In genomic region chr10:9027070-9027807, GRCm38 (mm10) we compare ENCODE assay signal across 28 mouse cellular contexts.
DNase-seq lines count a peak whose midpoint lies in the region; ATAC-seq lines count a peak whose summit lies in the region.
"Had no signal": no experiment of that assay in that cellular context is flagged by ENCODE, and none has a peak within 500 bp of the region (broad histone marks: within the 10 kb centered on the region; RNA-seq: fewer than 3 reads in every experiment).

No protein-coding gene starts in this region.

- no peak overlapping the region for H3K27ac ChIP-seq in hindbrain, embryonic 14.5 days
- no peak overlapping the region for H3K27ac ChIP-seq in kidney, embryonic 15.5 days
- H3K27ac ChIP-seq: embryonic facial prominence, embryonic 12.5 days; forebrain, embryonic 13.5 days; hindbrain, embryonic 12.5 days; limb, embryonic 15.5 days; liver, embryonic 14.5 days; lung, embryonic 15.5 days; midbrain, embryonic 15.5 days; neural tube, embryonic 12.5 days had no signal

- DNase-seq in layer of hippocampus, adult 9-11 months: peak; percentile 27
- DNase-seq in layer of hippocampus, postnatal 10 days (ENCODE audit: low spot score in 2 of 2): no peak
- peak; percentile 31 for DNase-seq in right cerebral cortex, adult 18-20 months
- DNase-seq in right cerebral cortex, postnatal 25 days: no peak
- peak; percentile 11 to 60 for DNase-seq in left cerebral cortex, postnatal 25 days (ENCODE audit: low spot score in 2 of 2)
- DNase-seq in right cerebral cortex, postnatal 14 days: peak; percentile 10
- DNase-seq in hindbrain, embryonic 14.5 days (ENCODE audit: low spot score): no peak
- DNase-seq: adrenal gland, adult 2 months; B cell, adult 2 months; cerebellum, adult 11-12 months; cerebellum, postnatal 10 days; gastrocnemius, postnatal 14 days; heart, adult 18-20 months; heart, postnatal 10 days; kidney, adult 2 months; kidney, postnatal 10 days; spleen, adult 18-20 months had no signal

- no peaks in the 10 kb centered on the region for H3K9me3 ChIP-seq in hindbrain, embryonic 14.5 days (ENCODE audit: control insufficient read depth, low read length)
- no peaks in the 10 kb centered on the region for H3K9me3 ChIP-seq in kidney, embryonic 15.5 days (replicated peaks)
- H3K9me3 ChIP-seq: embryonic facial prominence, embryonic 12.5 days; forebrain, embryonic 13.5 days; hindbrain, embryonic 12.5 days; limb, embryonic 15.5 days; lung, embryonic 15.5 days; midbrain, embryonic 15.5 days; neural tube, embryonic 12.5 days had no signal

- intact Hi-C loops in left cerebral cortex, postnatal 25 days (cut with DNase I): no loop called here

- H3K9ac ChIP-seq in hindbrain, embryonic 14.5 days: no peak overlapping the region
- H3K9ac ChIP-seq in kidney, embryonic 15.5 days: no peak overlapping the region
- H3K9ac ChIP-seq: embryonic facial prominence, embryonic 12.5 days; forebrain, embryonic 13.5 days; heart, embryonic 12.5 days; hindbrain, embryonic 12.5 days; limb, embryonic 15.5 days; liver, embryonic 14.5 days; lung, embryonic 15.5 days; midbrain, embryonic 15.5 days; neural tube, embryonic 12.5 days had no signal

- ATAC-seq in hindbrain, embryonic 14.5 days (ENCODE audit: low FRiP score): no peak
- no peak for ATAC-seq in kidney, embryonic 15.5 days (replicated peaks; ENCODE audit: low FRiP score)
- ATAC-seq: forebrain, embryonic 13.5 days; midbrain, embryonic 15.5 days had no signal

- WGBS in hindbrain, embryonic 14.5 days: 84% methylated on average over 12 of the region's 12 CpGs
- WGBS in kidney, embryonic 15.5 days: 85% methylated on average over 12 of the region's 12 CpGs

- H3K4me1 ChIP-seq in hindbrain, embryonic 14.5 days (replicated peaks; ENCODE audit: control insufficient read depth, insufficient read depth, low read length): no peaks in the 10 kb centered on the region
- H3K4me1 ChIP-seq in kidney, embryonic 15.5 days: no peaks in the 10 kb centered on the region
- H3K4me1 ChIP-seq: embryonic facial prominence, embryonic 12.5 days; forebrain, embryonic 13.5 days; heart, embryonic 12.5 days; hindbrain, embryonic 12.5 days; limb, embryonic 15.5 days; lung, embryonic 15.5 days; midbrain, embryonic 15.5 days; neural tube, embryonic 12.5 days had no signal

- H3K27me3 ChIP-seq in hindbrain, embryonic 14.5 days (ENCODE audit: control insufficient read depth, insufficient read depth, low read length): no peaks in the 10 kb centered on the region
- H3K27me3 ChIP-seq in kidney, embryonic 15.5 days: no peaks in the 10 kb centered on the region
- H3K27me3 ChIP-seq: embryonic facial prominence, embryonic 12.5 days; forebrain, embryonic 13.5 days; heart, embryonic 12.5 days; hindbrain, embryonic 12.5 days; limb, embryonic 15.5 days; lung, embryonic 15.5 days; megakaryocyte, embryonic 14.5 days; midbrain, embryonic 15.5 days; neural tube, embryonic 12.5 days had no signal

- H3K4me3 ChIP-seq in hindbrain, embryonic 14.5 days (replicated peaks; ENCODE audit: low read length): no peak overlapping the region
- no peak overlapping the region for H3K4me3 ChIP-seq in kidney, embryonic 15.5 days (replicated peaks)
- H3K4me3 ChIP-seq: embryonic facial prominence, embryonic 12.5 days; forebrain, embryonic 13.5 days; heart, embryonic 12.5 days; hindbrain, embryonic 12.5 days; limb, embryonic 15.5 days; lung, embryonic 15.5 days; megakaryocyte, embryonic 14.5 days; midbrain, embryonic 15.5 days; neural tube, embryonic 12.5 days had no signal

- no peaks in the 10 kb centered on the region for H3K36me3 ChIP-seq in hindbrain, embryonic 14.5 days (replicated peaks; ENCODE audit: control insufficient read depth, insufficient read depth)
- H3K36me3 ChIP-seq in kidney, embryonic 15.5 days: no peaks in the 10 kb centered on the region
- H3K36me3 ChIP-seq: embryonic facial prominence, embryonic 12.5 days; heart, embryonic 12.5 days; hindbrain, embryonic 12.5 days; limb, embryonic 15.5 days; lung, embryonic 15.5 days; midbrain, embryonic 15.5 days; neural tube, embryonic 12.5 days had no signal

- H3K4me2 ChIP-seq in hindbrain, embryonic 14.5 days (replicated peaks): no peak overlapping the region
- H3K4me2 ChIP-seq in kidney, embryonic 15.5 days: no peak overlapping the region
- H3K4me2 ChIP-seq: embryonic facial prominence, embryonic 12.5 days; forebrain, embryonic 13.5 days; heart, embryonic 12.5 days; hindbrain, embryonic 12.5 days; limb, embryonic 15.5 days; lung, embryonic 15.5 days; midbrain, embryonic 15.5 days; neural tube, embryonic 12.5 days had no signal

Comparison
In these comparisons a context has a peak if more than half of its experiments do, and no peak if none do; other contexts are left out.
1. DNase-seq: peak in layer of hippocampus, adult 9-11 months (single experiment), right cerebral cortex, adult 18-20 months (single experiment), left cerebral cortex, postnatal 25 days (2 of 2) and right cerebral cortex, postnatal 14 days (single experiment); none in layer of hippocampus, postnatal 10 days (0 of 2), right cerebral cortex, postnatal 25 days (single experiment) and hindbrain, embryonic 14.5 days (single experiment).